Mouse (Mus musculus): ENCODE data around the gene Slc17a9. TPM values are rescaled to one million over a fixed set of nuclear protein-coding genes. Genes with fewer than 3 reads are reported as not detected.

The Slc17a9 gene
- polyA plus RNA-seq, 1 experiment: 1.3 TPM

GRCm38 (mm10) chr2:180725856-180726629, 980 bp downstream of the Slc17a9 start:
- H3K4me3 ChIP-seq (ENCODE audit: insufficient read depth, low read length): no peak overlapping the region
- no peak overlapping the region for H3K27ac ChIP-seq (ENCODE audit: insufficient read depth, low read length)
- H3K4me1 ChIP-seq (ENCODE audit: control insufficient read depth, insufficient read depth, low read length): peaks cover 3% of the 10 kb centered on the region; the same call in 1 of the 2 replicates
- no peak for TF ChIP-seq CTCF (IDR thresholded peaks at IDR 0.05; ENCODE audit: extremely low read depth, insufficient read depth, low read length)
- no peak for TF ChIP-seq POLR2A (IDR thresholded peaks at IDR 0.05; ENCODE audit: extremely low read depth, insufficient read depth, low read length)

- no peak for TF ChIP-seq CTCF (IDR thresholded peaks at IDR 0.05; ENCODE audit: extremely low read depth, insufficient read depth, low read length)
- no peak for TF ChIP-seq POLR2A (IDR thresholded peaks at IDR 0.05; ENCODE audit: extremely low read depth, insufficient read depth, low read length)
- no peak overlapping the region for H3K27ac ChIP-seq (ENCODE audit: insufficient read depth, low read length)
- no peak overlapping the region for H3K4me3 ChIP-seq (ENCODE audit: insufficient read depth, low read length)
- H3K4me1 ChIP-seq (ENCODE audit: control insufficient read depth, insufficient read depth, low read length): peaks cover 3% of the 10 kb centered on the region; the same call in 1 of the 2 replicates
Observed at GRCm38 (mm10) chr2:180726658-180727442, 1.8 kb downstream of the Slc17a9 start.

- TF ChIP-seq POLR2A (IDR thresholded peaks at IDR 0.05; ENCODE audit: extremely low read depth, insufficient read depth, low read length) (no peak), CTCF (IDR thresholded peaks at IDR 0.05; ENCODE audit: extremely low read depth, insufficient read depth, low read length) (no peak)
- H3K4me1 ChIP-seq (ENCODE audit: control insufficient read depth, insufficient read depth, low read length): peaks cover 3% of the 10 kb centered on the region; the same call in 1 of the 2 replicates
- no peak overlapping the region for H3K27ac ChIP-seq (ENCODE audit: insufficient read depth, low read length)
- no peak overlapping the region for H3K4me3 ChIP-seq (ENCODE audit: insufficient read depth, low read length)
Observed at GRCm38 (mm10) chr2:180727613-180728021, 2.6 kb downstream of the Slc17a9 start.

GRCm38 (mm10) chr2:180731036-180731435, 6.0 kb downstream of the Slc17a9 start:
- Histone ChIP-seq H3K4me1 (ENCODE audit: control insufficient read depth, insufficient read depth, low read length) (peaks cover 8% of the 10 kb centered on the region), H3K4me3 (ENCODE audit: insufficient read depth, low read length) (no peak overlapping the region), H3K27ac (ENCODE audit: insufficient read depth, low read length) (no peak overlapping the region)
- no peak for TF ChIP-seq CTCF (IDR thresholded peaks at IDR 0.05; ENCODE audit: extremely low read depth, insufficient read depth, low read length)
- TF ChIP-seq POLR2A (IDR thresholded peaks at IDR 0.05; ENCODE audit: extremely low read depth, insufficient read depth, low read length): no peak

- Histone ChIP-seq H3K27ac (ENCODE audit: insufficient read depth, low read length) (no peak overlapping the region), H3K4me3 (ENCODE audit: insufficient read depth, low read length) (no peak overlapping the region), H3K4me1 (ENCODE audit: control insufficient read depth, insufficient read depth, low read length) (peaks cover 8% of the 10 kb centered on the region)
- no peak for TF ChIP-seq CTCF (IDR thresholded peaks at IDR 0.05; ENCODE audit: extremely low read depth, insufficient read depth, low read length)
- TF ChIP-seq POLR2A (IDR thresholded peaks at IDR 0.05; ENCODE audit: extremely low read depth, insufficient read depth, low read length): no peak
Observed at GRCm38 (mm10) chr2:180731984-180732383, 6.9 kb downstream of the Slc17a9 start.

- H3K27ac ChIP-seq (ENCODE audit: insufficient read depth, low read length): peak overlapping the region; percentile 93
- no peak overlapping the region for H3K4me3 ChIP-seq (ENCODE audit: insufficient read depth, low read length)
- TF ChIP-seq CTCF (IDR thresholded peaks at IDR 0.05; ENCODE audit: extremely low read depth, insufficient read depth, low read length) (no peak), POLR2A (IDR thresholded peaks at IDR 0.05; ENCODE audit: extremely low read depth, insufficient read depth, low read length) (no peak)
- H3K4me1 ChIP-seq (ENCODE audit: control insufficient read depth, insufficient read depth, low read length): peaks cover 8% of the 10 kb centered on the region
Observed at GRCm38 (mm10) chr2:180735232-180735631, 10.2 kb downstream of the Slc17a9 start.

GRCm38 (mm10) chr2:180737984-180738383, 12.9 kb downstream of the Slc17a9 start:
- H3K4me1 ChIP-seq (ENCODE audit: control insufficient read depth, insufficient read depth, low read length): peaks cover 8% of the 10 kb centered on the region
- no peak overlapping the region for H3K27ac ChIP-seq (ENCODE audit: insufficient read depth, low read length)
- H3K4me3 ChIP-seq (ENCODE audit: insufficient read depth, low read length): no peak overlapping the region
- TF ChIP-seq POLR2A (IDR thresholded peaks at IDR 0.05; ENCODE audit: extremely low read depth, insufficient read depth, low read length) (no peak), CTCF (IDR thresholded peaks at IDR 0.05; ENCODE audit: extremely low read depth, insufficient read depth, low read length) (no peak)

- H3K4me3 ChIP-seq (ENCODE audit: insufficient read depth, low read length): no peak overlapping the region
- H3K27ac ChIP-seq (ENCODE audit: insufficient read depth, low read length): no peak overlapping the region
- TF ChIP-seq POLR2A (IDR thresholded peaks at IDR 0.05; ENCODE audit: extremely low read depth, insufficient read depth, low read length) (no peak), CTCF (IDR thresholded peaks at IDR 0.05; ENCODE audit: extremely low read depth, insufficient read depth, low read length) (no peak)
- peaks cover 2% of the 10 kb centered on the region; the same call in 1 of the 2 replicates for H3K4me1 ChIP-seq (ENCODE audit: control insufficient read depth, insufficient read depth, low read length)
Observed at GRCm38 (mm10) chr2:180740349-180740748, 15.3 kb downstream of the Slc17a9 start.

GRCm38 (mm10) chr2:180741421-180741820, 16.4 kb downstream of the Slc17a9 start:
- Histone ChIP-seq H3K4me3 (ENCODE audit: insufficient read depth, low read length) (no peak overlapping the region), H3K4me1 (ENCODE audit: control insufficient read depth, insufficient read depth, low read length) (no peaks in the 10 kb centered on the region), H3K27ac (ENCODE audit: insufficient read depth, low read length) (no peak overlapping the region)
- TF ChIP-seq POLR2A (IDR thresholded peaks at IDR 0.05; ENCODE audit: extremely low read depth, insufficient read depth, low read length): no peak
- no peak for TF ChIP-seq CTCF (IDR thresholded peaks at IDR 0.05; ENCODE audit: extremely low read depth, insufficient read depth, low read length)
